23 mouse cellular contexts compared by ENCODE assay signal in the genomic region with DNA sequence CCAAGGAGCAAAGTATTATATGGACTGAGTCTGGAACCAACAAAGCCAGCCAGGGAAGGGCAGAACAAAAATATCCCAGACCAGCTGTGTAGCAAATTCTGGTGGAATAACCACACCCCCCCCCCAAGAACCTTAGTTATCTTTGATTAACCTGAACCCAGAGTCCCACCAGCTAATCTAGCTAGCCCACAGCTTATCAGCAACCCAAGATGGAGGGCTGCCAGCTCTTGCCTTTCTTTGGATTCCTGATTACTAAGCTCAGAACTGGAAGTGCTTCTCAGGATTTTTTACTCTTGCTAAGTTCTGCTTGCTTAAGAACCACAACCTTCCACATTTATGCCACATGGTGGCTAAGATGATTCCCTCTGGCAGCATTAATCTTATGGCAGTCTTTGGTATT. TPM values are rescaled to one million over a fixed set of nuclear protein-coding genes. Genes with fewer than 3 reads are reported as not detected.
A peak's percentile ranks its signal among the peaks of the same experiment; 100 is the strongest.
DNase-seq lines count a peak whose midpoint lies in the region; ATAC-seq and TF ChIP-seq lines count a peak whose summit lies in the region.
"Had no signal": no experiment of that assay in that cellular context is flagged by ENCODE, and none has a peak within 500 bp of the region (broad histone marks: within the 10 kb centered on the region; RNA-seq: fewer than 3 reads in every experiment).

No protein-coding gene starts in this region.

- no peaks in the 10 kb centered on the region for H3K9me3 ChIP-seq in liver, embryonic 14.5 days (ENCODE audit: control insufficient read depth, low read length)
- H3K9me3 ChIP-seq: forebrain, embryonic 13.5 days; limb, embryonic 12.5 days; lung, embryonic 15.5 days; neural tube, embryonic 15.5 days; stomach, embryonic 15.5 days had no signal

- no peaks in the 10 kb centered on the region; the same call in 1 of the 2 replicates for H3K36me3 ChIP-seq in liver, embryonic 14.5 days (replicated peaks; ENCODE audit: control insufficient read depth, insufficient read depth, low read depth)

- no peak overlapping the region for H3K9ac ChIP-seq in liver, embryonic 14.5 days (replicated peaks)
- H3K9ac ChIP-seq: forebrain, embryonic 13.5 days; limb, embryonic 12.5 days; lung, embryonic 15.5 days; neural tube, embryonic 15.5 days; stomach, embryonic 15.5 days had no signal

- H3K27me3 ChIP-seq in liver, embryonic 14.5 days (ENCODE audit: control insufficient read depth, insufficient read depth, low read length) = no peaks in the 10 kb centered on the region
- H3K27me3 ChIP-seq: forebrain, embryonic 13.5 days; limb, embryonic 12.5 days; lung, embryonic 15.5 days; neural tube, embryonic 15.5 days; stomach, embryonic 15.5 days had no signal

- DNase-seq in adrenal gland, postnatal 10 days = peak; percentile 14
- no peak for DNase-seq in adrenal gland, postnatal 4 days (ENCODE audit: low spot score in 2 of 2)
- DNase-seq in ovary, postnatal 36 days (ENCODE audit: low spot score) = peak; percentile 27
- DNase-seq in ovary, postnatal 14 days (ENCODE audit: low spot score) = no peak
- peak in 2 of 3 experiments; percentile 17 to 33 for DNase-seq in liver, embryonic 14.5 days (ENCODE audit: low read depth in 3 of 3, low spot score in 3 of 3)
- DNase-seq in testis, postnatal 14 days (ENCODE audit: low spot score) = peak; percentile 48
- DNase-seq in left cerebral cortex, postnatal 25 days (ENCODE audit: low spot score in 2 of 2) = no peak
- no peak for DNase-seq in adrenal gland, adult 2 months
- DNase-seq: cerebellum, postnatal 14 days; gastrocnemius, postnatal 14 days; kidney, adult 11 months; kidney, postnatal 10 days; midbrain, embryonic 14.5 days; spleen, adult 18-20 months; thymus, postnatal 4 days had no signal

- H3K4me2 ChIP-seq in liver, embryonic 14.5 days (ENCODE audit: low read depth) = no peak overlapping the region; the same call in 1 of the 2 replicates
- H3K4me2 ChIP-seq: forebrain, embryonic 13.5 days; limb, embryonic 12.5 days; lung, embryonic 15.5 days; neural tube, embryonic 15.5 days; stomach, embryonic 15.5 days had no signal

- TF ChIP-seq EP300 in liver, embryonic 14.5 days (IDR thresholded peaks at IDR 0.05; ENCODE audit: low read depth) = peak; percentile 75

- no peak overlapping the region for H3K27ac ChIP-seq in liver, embryonic 14.5 days
- H3K27ac ChIP-seq: forebrain, embryonic 13.5 days; left cerebral cortex, adult 2 months; limb, embryonic 12.5 days; lung, embryonic 15.5 days; neural tube, embryonic 15.5 days; stomach, embryonic 15.5 days had no signal

- no peak for TF ChIP-seq CTCF in liver, embryonic 14.5 days (IDR thresholded peaks at IDR 0.05; ENCODE audit: low read depth)

- no peak overlapping the region for H3K4me3 ChIP-seq in liver, embryonic 14.5 days (ENCODE audit: insufficient read depth in 1 of 2, low read depth in 2 of 2, low read length in 2 of 2)
- H3K4me3 ChIP-seq: forebrain, embryonic 13.5 days; left cerebral cortex, adult 2 months; limb, embryonic 12.5 days; lung, embryonic 15.5 days; myocyte; neural tube, embryonic 15.5 days; stomach, embryonic 15.5 days had no signal

- ATAC-seq in liver, embryonic 14.5 days (ENCODE audit: insufficient read depth) = peak; percentile 76
- ATAC-seq: forebrain, embryonic 13.5 days; hindbrain, embryonic 16.5 days had no signal

- intact Hi-C loops in left cerebral cortex, postnatal 25 days (cut with DNase I) = no loop called here

- peaks cover 0 to 14% of the 10 kb centered on the region in 2 experiments; a peak in 3 of 4 replicates for H3K4me1 ChIP-seq in liver, embryonic 14.5 days (replicated peaks; ENCODE audit: control insufficient read depth in 2 of 2, insufficient read depth in 2 of 2, low read length in 1 of 2)
- H3K4me1 ChIP-seq: forebrain, embryonic 13.5 days; limb, embryonic 12.5 days; lung, embryonic 15.5 days; neural tube, embryonic 15.5 days; stomach, embryonic 15.5 days had no signal

RNA-seq across cellular contexts. Expression of a gene that starts 29.0 kb away (rescaled TPM):
- 1 to 10 TPM; 8.1 to 8.7 TPM for total RNA-seq in adrenal gland, postnatal 10 days (2021)
- 10 to 100 TPM; 11.8 to 13.1 TPM for total RNA-seq in adrenal gland, postnatal 4 days (2021)
- polyA plus RNA-seq in liver, embryonic 14.5 days (2012; rRNA removed) = 0.70 and 1.1 TPM in 2 replicates
- 1.6 and 2.5 TPM in 2 replicates for polyA plus RNA-seq in liver, embryonic 14.5 days (2014; fragmentation: Nextera tagmentation; extraction: Ambion mirVana)
- 10 to 100 TPM; 41.1 to 42.3 TPM for total RNA-seq in left cerebral cortex, postnatal 25 days (2021)
- total RNA-seq in adrenal gland, adult 2 months (2021) = 10 to 100 TPM in 1 of 2 experiments, 1 to 10 TPM in 1; 6.7 to 13.3 TPM
- 2.0 and 2.4 TPM in 2 replicates for polyA plus RNA-seq in adrenal gland, adult 2 months (2012; rRNA removed)

RNA-seq across cellular contexts. Expression of a gene that starts 33.0 kb away (rescaled TPM):
- 10 to 100 TPM; 23.4 to 25.9 TPM for total RNA-seq in adrenal gland, postnatal 10 days (2021)
- 10 to 100 TPM; 26.8 to 27.9 TPM for total RNA-seq in adrenal gland, postnatal 4 days (2021)
- polyA plus RNA-seq in liver, embryonic 14.5 days (2012; rRNA removed) = 10.5 and 14.0 TPM in 2 replicates
- polyA plus RNA-seq in liver, embryonic 14.5 days (2014; fragmentation: Nextera tagmentation; extraction: Ambion mirVana) = 17.6 and 18.5 TPM in 2 replicates
- total RNA-seq in left cerebral cortex, postnatal 25 days (2021) = 10 to 100 TPM; 14.9 to 17.2 TPM
- 10 to 100 TPM; 28.0 to 28.6 TPM for total RNA-seq in adrenal gland, adult 2 months (2021)
- polyA plus RNA-seq in adrenal gland, adult 2 months (2012; rRNA removed) = 25.2 and 25.8 TPM in 2 replicates

Comparison
In these comparisons a context has a peak if more than half of its experiments do, and no peak if none do; other contexts are left out.
1. DNase-seq: peak in adrenal gland, postnatal 10 days (single experiment), ovary, postnatal 36 days (single experiment), liver, embryonic 14.5 days (2 of 3) and testis, postnatal 14 days (single experiment); none in adrenal gland, postnatal 4 days (0 of 2), ovary, postnatal 14 days (single experiment), left cerebral cortex, postnatal 25 days (0 of 2) and adrenal gland, adult 2 months (single experiment).